Mouse (Mus musculus): ENCODE results near the gene Gnat1.
A peak's percentile ranks its signal among the peaks of the same experiment; 100 is the strongest.

Gene Gnat1

DNA sequence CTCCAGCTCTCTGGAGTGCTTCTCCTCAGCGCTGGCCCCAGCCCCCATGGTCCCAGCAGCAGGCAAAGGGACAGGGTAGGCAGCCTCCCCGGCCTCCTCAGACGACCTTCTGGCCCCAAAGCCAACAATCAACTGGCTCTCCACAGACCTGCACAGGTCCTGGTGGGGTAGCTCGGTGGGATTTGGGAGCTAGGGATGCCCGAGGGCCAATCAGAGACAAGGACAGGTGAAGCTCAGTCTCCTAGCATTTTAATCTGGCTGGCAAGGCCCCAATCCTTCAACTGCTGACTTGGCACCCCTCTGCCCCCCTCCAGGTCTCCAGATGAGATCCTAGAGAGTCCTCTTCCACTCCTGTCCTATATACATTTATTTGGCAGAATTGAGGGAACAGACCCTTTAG lies at the start of gene Gnat1:
TSS of gene Gnat1 (minus strand) at position 212 of the 400 bp plus-strand sequence.
- DNase-seq: no peak

DNA sequence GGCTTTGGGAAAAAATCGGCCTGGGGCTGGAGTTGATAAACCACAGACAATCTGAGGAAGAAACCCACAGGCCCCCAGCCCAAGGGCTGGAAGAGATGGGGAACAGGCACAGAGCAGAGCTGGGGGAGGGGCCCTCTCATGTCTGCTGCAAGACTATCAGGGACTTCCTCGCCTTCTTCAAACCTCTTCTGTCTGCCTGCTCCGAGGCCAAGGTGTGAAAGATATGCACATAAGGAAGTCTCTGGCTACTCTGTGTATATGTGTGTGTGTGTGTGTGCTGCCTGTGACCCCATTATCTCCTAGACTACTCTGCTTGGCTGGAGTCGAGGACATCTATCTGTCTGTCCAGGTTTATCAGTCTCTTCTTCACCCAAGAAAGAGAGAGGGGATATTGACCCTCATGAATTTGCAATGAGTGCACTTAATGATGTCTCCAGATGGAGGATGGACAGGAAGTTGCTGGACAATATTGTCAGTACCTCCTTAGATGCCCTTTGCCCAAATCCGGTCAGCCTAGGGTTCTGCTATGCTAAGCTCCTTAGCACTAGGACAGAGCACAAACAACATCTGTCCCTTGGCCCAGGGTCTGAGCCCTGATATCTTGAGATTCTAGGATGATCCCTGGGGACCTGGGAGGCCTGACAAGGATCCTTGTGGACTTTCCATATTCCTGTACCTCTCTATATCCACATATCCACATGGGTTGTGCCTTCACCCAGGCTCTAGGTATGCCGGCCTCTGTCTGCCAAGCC lies 49.6 kb upstream of the Gnat1 start:
- DNase-seq: no peak

DNA sequence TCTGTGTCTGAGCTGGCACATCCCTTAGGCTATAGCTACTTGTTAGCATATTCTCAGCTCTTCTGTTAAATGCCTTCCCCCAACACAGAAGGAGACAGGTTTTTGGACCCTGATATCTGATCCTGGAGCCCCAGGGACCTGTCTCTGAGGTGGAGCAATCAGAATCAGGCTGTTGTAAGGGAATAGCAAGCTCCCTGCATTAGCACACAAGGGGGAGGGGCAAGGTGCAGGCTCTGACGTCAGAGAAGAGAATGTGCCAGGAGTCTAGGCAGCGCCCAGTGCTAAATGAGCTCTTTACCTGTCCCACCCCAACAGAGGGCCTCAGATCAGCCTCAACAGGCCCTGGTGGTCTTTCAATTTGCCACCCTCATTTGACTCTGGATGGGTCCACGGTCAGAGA lies 47.5 kb upstream of the Gnat1 start:
- no peak for DNase-seq

DNA sequence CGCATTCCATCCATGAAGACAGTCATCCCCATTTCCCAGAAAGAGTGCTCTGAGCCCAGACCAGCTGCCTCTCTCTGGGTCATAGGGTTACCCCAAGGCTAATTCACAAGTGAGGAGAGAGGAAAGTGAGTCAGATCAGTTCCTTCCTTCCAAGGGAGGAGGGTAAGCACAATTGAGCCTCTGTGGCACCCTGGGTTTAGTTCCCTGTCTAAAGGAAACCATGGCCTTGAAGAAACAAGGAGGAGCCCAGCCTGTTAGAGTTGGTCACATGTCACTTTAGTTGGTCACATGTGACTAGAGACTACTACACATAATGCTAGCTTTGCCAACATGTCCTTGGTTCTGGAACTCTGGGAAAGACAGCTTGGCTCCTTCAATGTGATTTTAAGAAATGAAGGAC lies 45.3 kb upstream of the Gnat1 start:
- DNase-seq: no peak

DNA sequence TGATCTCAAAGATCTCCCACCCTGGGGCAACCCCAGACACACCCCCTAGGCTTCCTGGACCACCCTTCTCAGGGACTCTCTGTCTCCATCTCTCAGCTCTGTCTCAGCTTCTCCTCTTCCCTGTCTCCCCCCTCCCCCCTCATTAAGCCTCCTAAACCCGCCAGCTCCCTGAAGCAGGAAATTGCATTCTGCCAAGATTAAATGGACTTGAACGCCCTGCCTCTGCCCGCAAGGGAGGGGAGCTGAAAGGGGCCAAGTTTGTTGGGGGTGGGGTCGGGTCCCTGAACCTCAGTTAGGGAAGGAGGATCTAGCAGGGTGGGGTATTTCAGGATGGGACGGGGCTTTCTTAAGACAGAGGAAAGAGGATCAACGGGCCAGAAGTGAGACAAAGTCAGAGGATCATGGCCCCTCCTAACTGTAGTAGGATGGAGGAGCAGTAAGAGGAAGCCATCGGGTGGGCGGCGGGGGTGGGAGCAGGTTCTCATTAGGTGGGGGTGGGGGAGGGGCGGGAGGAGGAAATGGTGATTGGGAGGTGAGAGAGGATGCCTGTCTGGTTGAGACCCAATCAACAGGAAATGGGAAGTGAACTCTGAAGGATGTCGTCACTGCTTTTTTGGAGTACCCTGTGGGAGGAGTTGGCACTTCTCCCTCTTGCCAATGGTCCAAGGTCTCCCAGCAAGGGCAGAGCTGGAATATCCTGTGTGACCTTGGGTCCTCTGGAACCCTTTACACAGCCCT lies 44.5 kb upstream of the Gnat1 start:
- DNase-seq: no peak

DNA sequence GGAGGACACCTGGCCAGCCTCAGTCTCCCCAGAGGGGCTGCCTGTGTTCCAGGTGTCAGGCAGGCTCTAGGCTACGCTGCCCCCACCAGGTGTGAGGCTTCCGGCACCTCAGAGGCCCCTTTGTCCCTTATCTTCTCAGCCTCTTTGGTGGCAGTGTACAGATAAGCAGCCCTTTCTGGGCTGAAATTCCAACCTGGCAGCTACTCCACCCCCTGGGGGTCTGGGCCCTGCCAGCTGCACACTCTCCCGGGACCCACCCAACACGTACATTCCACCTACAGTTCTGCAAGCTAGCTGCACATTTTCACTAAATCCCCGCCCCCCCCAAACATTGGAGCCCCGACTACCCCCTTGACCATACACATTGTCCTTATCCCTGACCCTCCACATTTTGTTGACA lies 43.8 kb upstream of the Gnat1 start:
- no peak for DNase-seq

DNA sequence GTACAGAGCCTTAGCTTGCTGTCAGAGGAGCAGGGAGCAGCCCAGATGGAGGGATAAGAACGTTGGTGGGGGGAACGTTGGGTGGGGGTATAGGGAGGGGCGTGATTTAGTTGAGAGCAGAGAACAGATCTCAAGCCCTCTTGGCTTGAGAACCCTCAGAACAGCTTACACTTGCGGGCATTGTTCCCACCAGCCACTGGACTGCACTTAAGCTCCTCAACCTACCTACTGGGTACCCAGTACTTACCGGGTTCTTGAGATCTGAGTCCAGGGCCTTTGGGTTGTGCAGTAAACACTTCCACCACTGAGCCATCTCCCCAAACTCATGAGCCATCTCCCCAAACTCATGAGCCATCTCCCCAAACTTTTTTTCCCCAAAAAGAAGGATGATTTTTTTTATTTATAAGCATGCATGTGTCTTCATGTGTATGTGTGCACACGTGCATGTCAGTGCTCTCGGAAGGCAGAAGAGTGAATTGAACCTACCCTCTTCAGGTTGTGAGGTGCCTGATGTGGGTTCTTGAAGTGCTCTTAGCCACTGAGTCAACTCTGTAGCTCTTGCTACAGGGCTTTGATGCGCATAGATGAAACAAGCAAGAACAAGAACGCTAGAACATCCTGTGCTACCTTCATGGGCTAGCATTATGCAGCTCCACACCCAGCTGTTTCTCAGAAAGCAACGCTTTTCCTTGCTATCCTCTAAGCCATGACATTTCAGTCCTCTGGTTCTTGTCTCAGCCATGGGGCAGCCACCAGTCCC lies 39.4 kb upstream of the Gnat1 start:
- no peak for DNase-seq

DNA sequence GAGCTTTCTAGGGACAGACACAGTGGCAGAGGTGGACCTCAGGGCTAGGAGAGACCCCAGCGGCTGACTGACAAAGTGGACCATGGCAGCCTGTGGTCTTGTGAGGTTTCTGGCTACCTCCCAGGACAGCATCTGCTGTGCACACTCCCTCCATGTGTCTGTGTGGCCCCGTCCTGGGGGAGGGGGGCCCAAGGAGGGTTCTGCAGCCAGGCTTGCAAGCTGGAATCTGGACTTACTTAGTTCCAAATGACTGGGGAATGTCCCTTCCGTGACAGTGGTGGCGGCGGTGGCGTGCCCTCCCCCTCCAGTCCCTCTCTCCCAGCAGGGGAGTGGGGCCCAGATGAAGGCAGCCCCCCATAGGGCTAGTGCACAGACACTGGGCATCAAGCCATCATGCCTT lies 37.4 kb upstream of the Gnat1 start:
- no peak for DNase-seq

DNA sequence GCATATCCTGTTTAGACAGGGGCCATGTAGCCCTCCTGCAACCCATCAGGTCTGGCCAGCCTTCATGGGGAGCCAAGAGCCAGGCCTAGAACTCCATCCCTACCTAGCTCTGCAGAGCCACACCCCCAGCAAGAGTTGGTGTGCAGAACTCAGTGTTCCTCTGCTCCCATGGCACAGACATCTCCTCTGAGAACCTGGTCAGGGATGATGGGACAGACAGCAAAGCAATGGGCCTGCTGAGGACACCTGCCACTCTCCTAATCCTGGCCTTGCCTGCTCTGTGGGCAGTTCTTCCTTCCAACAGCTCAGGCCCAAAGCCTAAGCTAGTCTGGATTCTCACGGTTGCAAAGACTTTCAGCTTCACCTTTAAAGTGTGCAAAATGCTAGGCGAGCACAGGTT lies 36.1 kb upstream of the Gnat1 start:
- DNase-seq: no peak

DNA sequence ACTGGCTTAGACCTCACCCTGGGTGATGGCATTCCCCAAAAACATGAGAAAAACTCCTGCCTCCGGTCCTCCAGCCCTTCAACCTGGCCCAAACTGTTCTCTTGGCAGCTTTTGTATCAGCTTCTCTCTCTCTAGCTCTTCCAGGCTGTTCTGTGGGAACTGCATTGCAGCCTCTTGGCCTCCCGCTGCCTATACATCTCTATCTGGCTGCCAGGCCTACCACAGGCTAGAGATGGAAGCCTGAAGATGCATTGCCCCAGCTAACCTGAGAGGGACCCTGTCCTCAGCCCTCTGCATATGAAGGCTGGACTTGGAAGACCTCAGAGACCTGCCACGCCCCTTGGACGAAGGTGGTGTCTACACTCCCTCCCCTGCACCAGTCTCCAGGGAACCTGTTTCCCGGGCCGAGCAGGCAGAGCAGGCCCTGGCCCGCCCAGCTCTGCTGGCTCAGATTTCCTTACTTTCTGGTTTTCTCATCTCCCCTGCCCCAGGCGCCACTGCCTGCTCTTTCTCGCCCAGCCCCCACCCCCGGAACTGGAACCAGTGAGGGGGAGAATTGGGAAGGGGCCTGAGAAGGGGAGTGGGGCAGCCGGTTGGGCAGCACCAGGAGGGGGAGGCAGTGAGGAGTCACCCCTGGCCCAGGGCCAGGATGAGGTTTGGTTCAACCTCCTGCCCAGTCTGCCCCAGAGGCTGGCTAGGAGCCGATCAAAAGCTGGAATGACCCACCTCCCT lies 34.9 kb upstream of the Gnat1 start:
- DNase-seq: no peak

DNA sequence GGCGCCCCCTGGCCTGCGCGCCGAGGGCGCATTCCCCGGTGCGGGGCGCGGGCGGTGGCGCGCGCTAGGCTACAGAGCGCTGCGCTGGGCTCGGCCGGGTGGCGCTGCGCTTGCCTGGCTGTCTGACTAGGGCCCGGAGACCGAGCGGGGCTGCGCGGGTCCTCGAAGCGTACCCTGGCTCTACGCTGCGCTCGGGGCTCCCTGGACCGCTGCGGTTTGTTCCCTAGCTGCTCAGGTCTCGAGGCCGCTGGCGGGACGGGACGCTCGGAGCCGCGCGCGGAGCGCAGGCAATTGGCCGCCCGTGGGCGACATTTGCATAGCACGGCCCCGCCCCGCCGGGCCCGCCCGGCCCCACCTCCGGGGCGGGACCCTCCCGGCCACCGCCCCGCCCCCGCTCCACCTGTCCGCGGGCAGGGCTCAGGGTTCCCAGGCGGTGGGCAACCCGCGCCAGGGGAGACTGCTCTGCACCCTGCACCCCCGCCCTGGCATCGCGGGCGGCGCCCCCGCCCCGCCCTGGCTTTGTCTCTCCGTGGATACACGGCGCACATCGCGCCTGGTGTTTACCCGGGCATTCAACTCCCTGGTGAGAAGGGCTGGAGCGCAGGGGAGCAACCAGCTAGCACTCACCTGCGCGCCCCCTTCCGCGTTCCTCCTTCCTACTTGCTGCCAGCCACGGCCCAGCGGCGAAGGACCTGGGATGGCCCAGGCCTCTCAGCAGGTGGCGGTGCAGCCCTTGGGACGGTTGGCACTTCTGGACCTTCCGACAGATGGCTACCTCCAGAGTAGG lies 30.4 kb upstream of the Gnat1 start, which contains the start of gene Sema3f:
TSS of gene Sema3f (minus strand) at position 779 of the 787 bp plus-strand sequence.
- peak; percentile 32 for DNase-seq

DNA sequence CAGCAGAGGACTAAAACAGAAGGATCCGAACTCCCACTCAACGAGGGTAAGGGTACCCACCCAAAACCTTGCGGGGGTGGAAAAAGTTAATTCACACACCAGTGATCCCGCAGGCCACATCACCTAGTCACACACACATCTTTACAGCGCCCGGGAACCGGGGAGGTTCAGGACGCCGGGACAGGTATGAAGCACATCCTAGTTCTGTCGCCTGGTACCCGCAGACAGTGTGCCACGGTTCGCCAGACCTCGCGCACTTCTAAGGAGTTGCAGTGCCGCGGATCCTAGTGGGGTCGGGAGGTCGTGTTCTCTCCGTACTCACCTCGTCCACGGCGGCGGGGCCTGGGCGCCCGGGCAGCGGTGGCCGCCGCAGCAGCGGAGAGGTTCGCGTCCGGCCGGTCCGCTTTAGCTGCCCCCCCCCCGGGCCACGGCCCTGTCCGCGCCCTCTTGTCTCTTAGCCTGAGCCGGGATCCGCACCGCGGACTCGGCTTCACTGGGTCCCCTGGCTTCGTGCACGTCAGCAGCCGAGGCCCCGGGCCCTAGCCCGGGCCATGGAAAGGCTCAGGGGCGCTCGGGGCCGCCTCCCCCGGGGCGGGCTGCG lies 29.7 kb upstream of the Gnat1 start:
- no peak for DNase-seq

DNA sequence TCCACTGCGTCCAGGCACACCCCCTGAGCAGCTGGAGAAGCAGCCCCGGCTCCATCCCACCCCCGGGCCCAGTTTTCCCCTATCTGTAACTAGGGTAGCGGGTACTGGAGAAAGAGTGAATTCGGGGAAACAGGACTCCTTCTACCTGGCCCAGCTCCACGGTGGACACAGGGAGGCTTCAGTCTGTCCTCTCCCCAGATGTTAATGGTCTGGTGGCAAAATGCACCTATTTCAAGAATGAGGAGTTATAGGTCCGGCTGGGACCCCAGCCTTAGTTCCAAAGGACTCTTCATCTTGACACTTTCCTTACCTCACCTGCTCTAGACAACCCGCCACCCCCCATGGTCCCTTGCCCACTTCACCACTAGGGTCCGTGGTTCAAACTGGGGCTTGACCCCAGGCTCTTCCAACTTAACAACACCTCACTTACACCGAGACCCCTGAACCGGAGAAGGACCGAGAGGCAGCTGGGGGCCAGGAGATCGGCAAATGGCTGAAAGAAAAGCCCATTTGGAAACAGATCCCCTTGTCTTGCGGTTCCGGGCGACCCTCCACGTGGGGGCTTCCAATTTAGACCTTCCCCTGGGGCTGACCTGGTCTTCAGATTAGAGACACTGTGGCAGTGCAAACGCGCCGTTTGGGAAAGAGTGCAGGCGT lies 29.1 kb upstream of the Gnat1 start:
- DNase-seq: no peak

DNA sequence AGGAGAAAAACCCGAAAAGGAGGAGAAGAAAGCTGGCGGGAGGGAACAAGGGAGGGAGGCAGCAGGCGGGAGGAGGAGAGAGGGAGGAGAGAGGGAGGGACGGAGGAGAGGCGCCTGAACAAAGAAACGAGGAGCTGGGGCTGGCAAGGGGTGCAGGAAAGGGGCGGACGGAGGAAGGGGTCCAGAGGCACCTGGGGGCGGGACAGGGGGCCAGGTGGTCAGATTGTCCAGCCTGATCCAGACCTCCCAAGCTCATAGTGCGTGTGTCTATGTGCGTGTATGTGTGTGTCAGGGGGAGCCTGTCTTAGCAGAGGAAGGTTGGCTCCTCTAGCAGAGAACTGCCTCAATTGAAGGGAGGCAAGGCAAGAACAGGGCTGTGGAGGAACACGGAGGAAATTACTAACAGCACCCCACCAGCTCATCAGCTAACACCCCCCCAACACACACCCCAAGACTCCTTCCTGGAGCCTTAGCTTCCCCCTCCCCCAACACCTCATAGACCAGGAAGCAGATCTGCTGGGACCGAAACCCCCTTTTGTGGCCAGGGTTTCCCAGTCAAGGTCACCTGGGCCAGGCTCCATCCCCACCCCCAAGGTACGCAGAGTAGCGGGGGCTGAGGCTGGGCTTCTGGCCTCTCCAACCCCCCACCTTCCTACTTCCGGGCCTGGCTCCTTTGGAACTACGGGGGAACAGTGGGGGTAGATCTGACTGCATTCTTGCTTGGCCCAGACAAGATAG lies 28.4 kb upstream of the Gnat1 start:
- no peak for DNase-seq

DNA sequence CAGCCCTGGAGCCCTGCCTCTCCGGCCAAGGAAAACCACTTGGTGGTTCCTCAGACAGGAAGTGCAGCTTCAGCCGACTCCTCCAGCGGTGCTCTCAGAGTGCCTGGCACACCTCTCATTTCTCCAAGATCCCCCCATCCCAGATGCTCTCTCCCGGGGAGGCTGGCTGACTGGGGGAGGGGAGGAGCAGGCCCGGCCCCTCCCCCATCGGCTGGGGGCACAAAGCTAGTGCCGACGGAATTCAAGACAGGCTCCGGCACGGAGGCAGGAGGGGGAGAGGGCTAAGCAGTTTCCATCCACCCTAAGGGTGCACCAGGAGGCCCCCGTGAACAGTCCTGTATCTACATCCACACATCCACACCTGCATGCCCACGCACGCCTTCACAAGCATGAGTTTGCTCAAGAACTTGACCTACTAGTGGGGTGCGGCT lies 27.3 kb upstream of the Gnat1 start:
- DNase-seq: no peak

DNA sequence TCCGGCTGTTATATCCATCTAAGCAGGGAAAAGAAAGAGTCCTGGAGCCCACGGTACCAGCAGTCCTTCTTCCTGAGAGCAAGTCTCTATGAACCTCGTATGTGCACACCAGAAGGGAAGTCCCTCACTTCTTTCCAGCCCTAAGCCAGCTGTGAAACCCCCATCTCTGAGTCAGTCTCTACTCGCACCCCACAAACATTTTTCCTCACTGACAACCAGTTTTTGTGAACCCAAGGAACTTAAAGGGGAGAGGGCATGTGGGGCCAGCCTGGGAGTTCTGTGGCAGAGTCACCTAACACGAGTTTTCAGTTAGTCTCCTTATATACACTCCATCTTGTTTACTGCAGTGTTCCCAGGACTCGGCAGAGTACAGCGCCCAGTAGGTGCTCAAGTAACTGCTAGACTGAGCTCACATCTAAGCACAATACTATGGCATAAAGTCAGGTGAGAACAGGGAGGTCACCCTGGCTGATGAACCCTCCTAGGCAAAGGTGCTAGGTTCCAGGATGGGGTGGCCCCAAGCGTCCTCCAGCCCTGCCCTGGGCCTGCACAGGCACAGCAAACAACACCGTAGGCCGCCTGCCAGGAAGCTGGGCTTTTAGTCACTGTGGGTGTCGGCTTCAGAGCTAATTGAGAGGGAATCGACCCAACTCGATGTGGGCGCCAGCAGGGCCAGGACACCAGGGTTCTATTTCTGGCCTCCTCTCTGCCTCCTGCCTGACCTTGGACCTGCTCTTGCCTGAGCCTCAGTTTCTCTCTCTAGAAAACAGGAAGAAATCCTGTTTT lies 24.0 kb upstream of the Gnat1 start:
- DNase-seq: peak; percentile 29

DNA sequence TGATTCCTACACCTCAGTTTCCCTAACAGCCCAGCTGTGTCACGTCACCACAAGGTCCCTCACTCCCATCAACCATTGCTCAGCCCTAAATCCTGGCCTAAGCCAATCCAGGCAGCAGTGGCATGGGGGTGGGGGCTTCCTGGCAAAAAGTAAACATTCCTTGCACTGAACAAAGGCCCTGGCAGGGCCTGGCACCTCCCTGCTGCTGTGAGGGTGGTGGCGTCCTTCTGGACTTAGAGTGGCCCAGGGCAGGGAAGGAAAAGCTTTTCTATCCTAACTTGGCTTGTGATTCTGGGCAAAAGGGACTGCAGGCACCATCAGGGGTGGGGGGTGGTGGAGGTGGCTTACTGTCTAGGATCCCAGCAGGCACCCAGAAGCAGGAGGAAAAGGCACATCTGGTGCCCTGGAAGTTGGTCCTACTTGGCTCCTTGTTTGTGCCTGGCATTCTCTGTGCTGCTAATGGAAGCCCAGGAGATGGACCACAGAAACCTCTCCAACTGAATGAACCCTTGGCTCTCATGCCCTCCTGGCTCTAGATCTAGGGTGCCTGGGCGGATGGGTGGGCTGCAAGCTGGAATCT lies 23.2 kb upstream of the Gnat1 start:
- DNase-seq: no peak

DNA sequence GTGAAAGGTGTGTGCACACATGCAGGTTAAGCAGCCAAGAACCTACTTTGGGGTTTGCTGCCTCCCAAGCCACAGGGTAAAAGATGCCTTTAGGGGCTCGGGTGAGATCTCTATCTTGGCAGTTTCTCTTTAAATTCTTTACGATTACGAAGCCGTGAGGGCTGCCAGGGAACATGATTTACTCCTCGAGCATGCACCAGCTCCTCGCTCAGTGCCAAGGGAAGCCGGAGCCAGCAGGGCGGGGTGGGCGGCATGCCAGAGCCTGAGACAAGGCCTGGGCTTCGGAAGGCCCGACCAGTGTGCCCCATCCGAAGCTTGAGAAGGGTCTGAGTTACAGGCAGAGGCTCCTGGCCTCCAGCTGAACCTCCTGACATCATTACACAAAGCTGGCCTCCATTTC lies 22.1 kb upstream of the Gnat1 start:
- peak; percentile 71 for DNase-seq

DNA sequence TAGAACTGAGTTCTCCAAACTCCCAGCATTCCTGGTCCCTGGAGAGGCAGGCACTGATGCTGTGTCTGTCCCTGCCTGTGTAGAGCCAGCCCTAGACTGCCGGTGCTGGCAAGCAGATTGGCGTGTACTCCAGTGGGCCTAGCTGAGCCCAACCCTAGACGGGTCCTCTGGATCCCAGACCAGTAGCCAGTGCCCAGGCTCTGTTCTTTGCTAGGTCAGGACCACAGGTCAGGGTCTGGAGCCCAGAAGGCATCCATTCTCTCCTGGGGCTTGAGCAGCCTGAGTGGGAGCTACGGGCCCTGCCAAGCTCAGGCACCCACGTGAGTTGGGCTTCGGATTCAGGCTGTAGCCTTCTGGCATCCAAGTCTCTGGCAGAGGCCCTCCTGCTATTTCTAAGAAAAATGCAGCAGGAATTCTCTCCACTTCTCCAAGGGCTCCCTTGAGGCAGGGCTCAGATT lies 20.6 kb upstream of the Gnat1 start:
- DNase-seq: peak; percentile 68

All from layer of hippocampus, adult 9-11 months (tissue).